Mouse (Mus musculus) bone marrow macrophage, adult 2 months (primary cell): ENCODE measurements at regions not wholly inside any gene's neighbourhood (a gene's known extent, or its start where the extent isn't known, plus 50 kb on each side); places are given as distances from the start of the nearest gene placed in this dataset.

Source experiments
- CTCF ChIP-seq: IDR thresholded peaks from 2 replicates; pipeline ENCODE4 v1.5.1; 2012; ENCODE audit warnings: low read depth, mild to moderate bottlenecking, low read length, moderate library complexity
- POLR2A ChIP-seq: IDR thresholded peaks from 2 replicates; pipeline ENCODE4 v1.6.1; 2012; ENCODE audit warnings: mild to moderate bottlenecking, low read depth, low read length, borderline replicate concordance

DNA sequence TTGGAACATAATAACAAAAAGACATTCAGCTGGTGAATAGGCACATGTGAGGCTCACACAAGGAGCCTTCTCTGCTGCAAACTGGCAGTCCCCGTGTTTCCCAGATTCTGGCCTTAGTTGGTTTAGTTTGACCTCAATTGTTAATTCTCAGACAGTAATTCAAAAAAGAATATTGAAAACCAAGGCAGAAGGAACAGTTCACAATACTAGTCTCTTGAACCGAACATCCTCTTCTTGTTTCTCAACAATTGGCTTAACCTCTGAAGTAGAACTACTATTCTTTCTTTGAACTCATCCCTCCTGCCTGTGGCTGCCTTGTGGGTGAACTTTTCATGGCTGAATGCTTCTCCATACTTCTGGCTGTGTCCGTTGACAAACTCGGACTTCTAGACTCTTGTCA, 110.4 kb upstream of the Neil3 start:
- TF ChIP-seq CTCF (no peak), POLR2A (no peak)
